Mouse (Mus musculus): ENCODE data around the gene Srrm4. TPM values are rescaled to one million over a fixed set of nuclear protein-coding genes. Genes with fewer than 3 reads are reported as not detected.

The Srrm4 gene
- total RNA-seq (2017) = not detected in 3 replicates

DNA sequence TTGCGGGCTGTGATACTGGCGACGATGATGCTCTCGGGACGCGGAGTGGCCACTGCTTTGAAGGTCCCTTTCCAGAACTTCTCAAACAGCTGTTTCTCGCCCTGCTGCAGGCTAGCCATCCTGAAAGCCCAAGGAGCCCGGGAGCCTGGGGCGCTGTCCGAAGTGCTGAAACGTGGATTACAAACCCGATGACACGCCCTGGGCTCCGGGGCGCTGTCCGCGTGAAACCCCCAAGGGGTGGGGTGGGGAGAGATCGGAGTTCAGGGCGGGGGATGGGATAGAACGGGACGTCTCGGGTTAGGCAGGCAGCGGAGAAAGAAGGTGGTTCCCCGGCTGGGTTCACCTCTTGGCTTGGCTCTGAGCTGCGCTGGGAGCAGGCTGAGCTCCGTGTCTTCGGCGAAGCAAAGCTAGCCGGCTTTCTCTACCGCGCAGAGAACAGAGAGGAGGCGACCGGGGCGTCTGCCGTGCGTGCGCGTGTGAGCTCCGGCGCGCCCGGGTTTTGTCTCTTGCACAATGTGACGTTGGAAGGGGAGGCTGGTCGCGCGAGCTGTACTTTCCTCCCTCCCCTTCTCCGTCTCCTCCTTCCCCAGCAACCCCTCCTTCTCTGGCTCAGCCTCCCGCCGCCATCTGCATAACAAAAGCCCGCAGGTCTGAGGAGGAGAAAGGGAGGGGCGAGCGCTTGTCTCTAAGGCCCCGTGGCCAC, at the start of gene Srrm4:
Gene Srrm4, minus strand, starts transcription at position 472 of the 703 bp plus-strand sequence.
- ATAC-seq (replicated peaks; ENCODE audit: insufficient number of reproducible peaks, low FRiP score, low TSS enrichment, poor library complexity, severe bottlenecking) = no peak

DNA sequence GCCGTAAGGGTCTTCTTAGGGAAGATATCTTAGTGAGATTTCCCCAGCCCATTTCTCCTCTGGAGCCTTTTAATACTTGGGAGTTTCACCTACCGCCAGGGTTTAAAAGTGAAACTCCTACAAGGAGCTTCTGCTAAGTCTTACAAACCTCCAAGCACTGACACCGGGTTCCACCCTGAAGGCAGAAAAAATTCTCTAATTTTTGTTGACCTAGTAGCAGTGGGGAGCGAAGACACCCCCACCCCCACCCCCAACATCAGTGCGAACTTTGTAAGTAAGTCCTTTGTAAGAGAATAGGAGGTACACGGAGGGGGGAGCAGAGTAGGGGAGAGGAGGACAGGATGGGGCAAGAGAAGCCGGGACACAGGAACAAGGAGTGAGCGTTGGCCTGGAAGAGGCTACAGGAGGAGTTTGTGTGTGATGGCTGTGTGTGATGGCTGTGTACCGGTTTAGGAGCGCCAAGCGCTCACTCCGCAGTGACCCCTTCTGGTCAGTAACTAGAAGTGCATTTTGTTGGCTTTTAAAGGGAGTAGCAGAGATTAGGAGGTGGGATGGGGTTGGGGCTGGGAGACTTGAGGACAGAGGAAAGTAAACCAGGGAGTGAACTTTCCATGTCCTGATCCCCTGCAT, 1.3 kb upstream of the Srrm4 start:
- ATAC-seq (replicated peaks; ENCODE audit: insufficient number of reproducible peaks, low FRiP score, low TSS enrichment, poor library complexity, severe bottlenecking) = no peak

DNA sequence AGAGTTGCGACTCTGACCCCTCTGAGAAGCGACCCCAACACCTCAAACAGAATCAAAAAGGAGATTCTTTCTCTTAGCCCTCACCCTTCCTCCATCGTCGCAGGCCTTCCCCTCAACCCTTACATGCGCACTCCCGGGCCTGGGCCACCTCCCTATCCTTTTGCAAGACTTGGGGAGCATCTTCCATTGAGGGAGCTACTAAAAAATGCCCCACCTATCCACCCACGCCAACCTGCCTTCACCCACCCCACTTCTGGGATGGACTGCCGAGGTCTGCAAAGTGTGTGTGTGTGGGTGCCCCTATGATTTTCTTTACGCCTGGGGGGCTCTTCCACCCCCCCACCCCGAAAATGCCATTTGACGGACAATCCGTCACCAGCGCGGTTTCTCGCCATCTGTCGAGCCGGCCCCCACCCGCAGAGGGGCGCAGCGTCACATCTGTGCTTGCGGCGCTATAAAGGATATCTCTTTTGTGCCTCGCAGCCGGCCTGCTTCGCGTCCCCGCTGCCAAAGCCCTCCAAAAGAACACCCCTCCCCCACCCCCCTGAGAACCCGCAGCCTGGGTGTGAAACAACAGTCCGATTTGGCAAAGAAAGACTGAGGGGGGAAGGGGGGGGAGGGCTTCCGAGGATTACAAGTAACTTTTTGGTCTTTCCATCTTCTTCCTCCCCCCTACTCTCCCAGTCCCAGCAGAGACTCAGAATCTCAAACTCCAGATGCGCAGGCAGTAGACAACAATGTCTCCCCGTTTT, 608 bp upstream of the Srrm4 start:
- no peak for ATAC-seq (replicated peaks; ENCODE audit: insufficient number of reproducible peaks, low FRiP score, low TSS enrichment, poor library complexity, severe bottlenecking)

DNA sequence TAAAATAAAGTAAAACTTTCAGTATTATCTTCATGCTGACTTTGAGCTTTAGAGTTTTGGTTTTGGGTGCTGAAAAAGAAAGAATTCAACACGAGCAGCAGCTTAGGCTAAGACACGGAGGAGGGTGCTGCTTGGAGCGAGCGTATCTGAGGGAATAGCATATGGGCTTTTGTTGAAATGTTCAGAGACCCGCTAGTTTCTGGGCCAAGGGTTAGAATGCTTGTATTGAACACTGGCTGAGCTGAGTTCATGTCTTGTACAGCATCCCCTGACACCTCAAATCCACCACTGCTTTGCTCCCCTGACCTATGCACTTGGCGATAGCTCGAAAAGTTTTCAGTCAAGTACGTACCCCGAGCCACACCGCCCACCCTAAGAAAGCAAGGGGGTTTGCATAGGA, 919 bp downstream of the Srrm4 start:
- ATAC-seq (replicated peaks; ENCODE audit: insufficient number of reproducible peaks, low FRiP score, low TSS enrichment, poor library complexity, severe bottlenecking) = no peak

DNA sequence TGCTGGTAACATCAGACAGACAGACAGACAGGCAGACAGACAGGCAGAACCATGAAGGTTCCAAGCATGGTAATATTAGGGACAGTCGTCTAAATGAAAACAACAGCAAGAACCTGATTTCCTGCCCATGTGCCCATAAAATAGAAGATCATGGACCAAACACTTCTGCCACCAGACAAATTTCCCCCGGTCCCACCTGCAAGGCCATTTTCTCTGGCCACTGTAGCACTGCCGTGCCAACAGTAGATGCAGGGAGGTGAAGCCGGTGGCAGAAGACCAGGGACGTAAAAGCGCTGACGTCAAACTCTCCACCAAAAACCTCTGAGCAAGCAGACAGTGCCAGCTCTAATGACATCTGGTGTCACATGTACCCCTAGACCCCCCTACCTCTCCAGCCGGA, 2.0 kb downstream of the Srrm4 start:
- no peak for ATAC-seq (replicated peaks; ENCODE audit: insufficient number of reproducible peaks, low FRiP score, low TSS enrichment, poor library complexity, severe bottlenecking)

DNA sequence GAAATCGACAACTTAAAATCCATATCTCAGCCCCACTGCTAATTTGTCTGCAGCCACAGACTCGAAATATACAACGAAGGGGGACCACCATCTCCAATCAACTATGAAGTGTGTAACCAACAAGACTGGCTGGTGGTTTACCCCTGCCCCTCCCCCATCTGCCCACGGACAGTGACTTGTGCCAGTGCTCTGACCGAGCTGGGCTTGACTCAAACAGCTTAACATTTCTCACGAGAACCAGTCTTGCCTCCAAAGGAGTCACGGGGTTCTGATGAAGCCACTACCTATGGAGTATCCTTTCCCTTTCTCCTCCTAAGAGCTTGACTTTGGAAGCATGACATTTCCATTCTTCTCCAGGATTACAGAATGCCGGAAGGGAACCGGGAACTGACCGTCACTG, 2.8 kb downstream of the Srrm4 start:
- ATAC-seq (replicated peaks; ENCODE audit: insufficient number of reproducible peaks, low FRiP score, low TSS enrichment, poor library complexity, severe bottlenecking) = no peak

DNA sequence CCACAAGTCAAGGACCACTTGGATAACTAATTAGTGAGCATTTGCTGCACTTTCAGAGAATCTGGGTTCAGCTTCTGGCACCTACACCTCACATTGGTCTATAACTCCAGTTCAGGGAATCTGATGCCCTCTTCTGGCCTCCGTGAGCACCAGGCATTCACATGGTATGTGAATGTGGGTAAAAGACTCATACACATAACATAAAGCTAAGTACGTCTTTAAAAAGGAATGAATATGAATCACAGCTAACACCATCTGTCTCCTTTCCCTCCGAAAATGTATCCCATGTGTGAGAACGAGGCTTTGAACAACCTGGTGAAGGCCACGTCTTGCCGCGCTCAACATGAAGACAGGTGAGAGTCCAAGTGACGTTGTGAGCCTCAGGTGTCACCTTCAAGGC, 12.1 kb downstream of the Srrm4 start:
- ATAC-seq (replicated peaks; ENCODE audit: insufficient number of reproducible peaks, low FRiP score, low TSS enrichment, poor library complexity, severe bottlenecking) = no peak

DNA sequence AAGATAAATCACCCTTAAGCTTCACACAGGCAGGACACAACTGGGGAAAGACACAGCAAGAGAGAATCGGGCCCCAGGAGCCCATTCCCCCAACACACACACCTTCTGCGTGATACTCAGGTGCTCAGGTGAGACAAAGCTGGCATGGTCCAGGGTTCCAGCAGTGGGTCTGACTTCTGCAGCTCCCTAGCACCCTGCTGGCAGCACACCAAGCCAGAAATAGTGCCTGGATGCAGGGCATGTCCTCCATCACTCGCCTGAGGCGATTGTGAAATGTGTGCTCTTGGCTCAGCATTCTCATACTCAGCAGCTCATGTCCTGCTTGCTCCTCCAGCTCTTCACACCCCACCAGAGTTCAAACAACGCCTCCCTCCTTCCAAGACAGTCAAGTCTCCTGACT, 14.5 kb downstream of the Srrm4 start:
- ATAC-seq (replicated peaks; ENCODE audit: insufficient number of reproducible peaks, low FRiP score, low TSS enrichment, poor library complexity, severe bottlenecking) = no peak

DNA sequence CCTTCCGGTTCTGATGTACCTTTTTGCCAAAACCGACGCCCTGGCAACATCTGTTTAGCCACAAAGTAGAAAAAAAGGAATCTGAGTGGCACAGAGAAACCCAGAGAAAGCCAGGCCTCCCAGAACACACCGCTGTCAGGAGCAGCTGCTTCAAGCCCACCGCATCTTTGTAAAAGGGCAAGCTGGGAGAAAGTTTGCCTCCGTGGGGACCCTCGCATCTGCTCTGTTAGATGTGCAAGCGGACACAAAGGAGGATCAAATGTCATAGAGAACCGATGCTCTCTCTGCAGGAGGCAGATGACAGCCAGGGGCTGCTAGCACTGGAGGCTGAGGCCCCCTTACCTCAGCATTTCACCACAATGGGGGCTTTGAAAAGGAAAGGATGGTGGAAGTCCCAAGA, 18.3 kb downstream of the Srrm4 start:
- ATAC-seq (replicated peaks; ENCODE audit: insufficient number of reproducible peaks, low FRiP score, low TSS enrichment, poor library complexity, severe bottlenecking) = no peak

DNA sequence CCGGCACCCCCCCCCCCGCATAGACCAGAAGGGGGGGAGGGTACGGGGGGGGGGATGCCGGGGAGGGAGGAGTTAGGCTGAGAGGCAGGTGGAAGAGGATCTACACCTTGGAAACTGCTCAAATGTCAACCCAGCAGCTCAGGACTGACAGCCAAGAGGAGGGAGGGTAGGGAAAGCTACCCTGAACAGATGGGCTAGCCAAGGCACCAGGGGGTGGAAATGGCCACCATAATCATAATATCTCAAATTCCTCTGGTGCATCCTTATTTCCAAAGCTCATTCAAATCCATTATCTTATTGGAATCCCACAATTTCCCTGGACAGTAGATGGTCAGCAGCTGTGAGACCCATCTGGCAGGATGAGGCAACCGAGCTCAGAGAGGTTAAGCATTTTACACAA, 19.7 kb downstream of the Srrm4 start:
- ATAC-seq (replicated peaks; ENCODE audit: insufficient number of reproducible peaks, low FRiP score, low TSS enrichment, poor library complexity, severe bottlenecking) = no peak

DNA sequence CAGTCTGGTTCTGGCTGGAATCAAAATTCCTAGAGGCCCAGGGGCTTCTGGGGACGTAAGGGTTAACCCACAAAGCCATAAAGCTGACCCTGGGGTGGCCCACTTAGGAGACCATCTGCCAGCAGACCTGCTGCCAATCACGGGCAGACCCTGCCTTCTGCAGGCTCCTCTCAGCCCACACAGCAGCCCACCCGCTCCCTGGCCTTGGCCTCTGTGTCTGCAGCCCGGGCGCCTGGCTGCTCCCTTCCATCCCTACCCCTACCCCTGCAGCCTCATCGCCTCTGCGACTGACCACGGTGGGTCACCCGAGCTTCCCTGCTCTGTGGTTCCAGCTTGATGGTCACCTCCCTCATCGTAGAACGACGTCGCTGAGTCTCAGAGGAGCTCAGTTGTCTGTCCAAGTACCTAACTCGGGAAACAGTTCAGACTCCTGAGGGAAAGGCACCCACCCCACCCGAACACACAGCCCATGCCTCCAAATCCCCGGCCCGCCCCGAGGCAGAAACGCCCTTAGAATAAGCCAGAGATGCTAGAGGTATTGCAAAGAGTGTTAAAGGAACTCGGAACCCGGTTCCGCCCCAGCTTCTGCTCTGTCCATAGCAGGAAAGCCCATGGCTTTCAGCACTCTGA, 20.3 kb downstream of the Srrm4 start:
- ATAC-seq (replicated peaks; ENCODE audit: insufficient number of reproducible peaks, low FRiP score, low TSS enrichment, poor library complexity, severe bottlenecking) = no peak

DNA sequence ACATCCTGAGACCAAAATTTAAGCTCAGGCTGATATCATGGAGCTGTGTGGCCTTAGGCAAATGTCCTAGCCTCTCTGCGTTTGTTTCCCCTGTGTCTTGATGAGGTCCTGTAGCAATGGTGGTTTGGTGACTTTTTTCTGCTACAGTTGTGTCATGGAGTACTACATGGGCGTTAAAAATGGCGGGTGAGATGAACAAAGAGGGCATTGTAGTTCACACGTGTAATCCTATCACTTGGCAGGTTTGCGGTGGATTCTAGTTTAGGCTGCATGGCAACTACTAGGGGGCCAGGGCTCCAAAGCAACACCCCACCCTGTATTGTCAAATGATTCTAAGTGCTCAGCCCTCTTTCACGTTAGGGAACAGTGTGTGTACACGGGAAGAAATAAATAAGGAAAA, 21.1 kb downstream of the Srrm4 start:
- ATAC-seq (replicated peaks; ENCODE audit: insufficient number of reproducible peaks, low FRiP score, low TSS enrichment, poor library complexity, severe bottlenecking) = no peak

DNA sequence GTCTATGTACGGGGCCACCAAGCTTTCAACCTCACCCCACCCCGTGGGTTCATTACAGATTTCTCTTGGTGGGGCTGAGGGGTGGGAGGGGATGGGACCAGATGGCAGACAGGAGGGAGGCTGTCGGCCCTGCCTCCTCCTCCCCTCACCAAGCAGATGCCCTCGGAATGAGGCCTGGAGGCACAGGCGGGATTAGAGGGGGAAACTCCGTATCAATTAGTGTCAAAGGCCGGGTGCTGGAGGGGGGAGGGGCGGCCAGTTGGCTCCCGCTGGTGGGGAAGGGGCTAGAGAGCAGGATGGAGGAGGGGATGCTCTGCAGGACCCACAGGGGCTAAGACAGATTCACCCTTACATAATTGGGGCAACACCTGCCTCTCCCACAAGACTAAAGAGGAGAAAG, 22.0 kb downstream of the Srrm4 start:
- ATAC-seq (replicated peaks; ENCODE audit: insufficient number of reproducible peaks, low FRiP score, low TSS enrichment, poor library complexity, severe bottlenecking) = no peak

DNA sequence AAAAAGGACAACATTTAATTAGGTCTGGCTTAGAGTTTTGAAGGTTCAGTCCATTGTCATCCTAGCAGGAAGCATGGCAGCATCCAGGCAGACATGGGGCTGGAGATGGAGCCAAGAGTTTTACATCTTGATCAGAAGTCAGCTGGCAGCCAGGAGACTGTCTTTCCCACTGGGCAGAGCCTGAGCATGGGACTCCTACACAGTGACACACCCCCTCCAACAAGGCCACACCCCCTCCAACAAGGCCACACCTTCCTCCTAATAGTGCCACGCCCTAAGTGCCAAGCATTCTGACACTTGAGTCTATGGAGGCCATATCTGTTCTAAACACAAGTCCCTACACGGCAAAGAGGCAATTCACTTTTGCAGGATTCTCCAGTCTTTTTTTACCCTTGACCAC, 23.6 kb downstream of the Srrm4 start:
- no peak for ATAC-seq (replicated peaks; ENCODE audit: insufficient number of reproducible peaks, low FRiP score, low TSS enrichment, poor library complexity, severe bottlenecking)

DNA sequence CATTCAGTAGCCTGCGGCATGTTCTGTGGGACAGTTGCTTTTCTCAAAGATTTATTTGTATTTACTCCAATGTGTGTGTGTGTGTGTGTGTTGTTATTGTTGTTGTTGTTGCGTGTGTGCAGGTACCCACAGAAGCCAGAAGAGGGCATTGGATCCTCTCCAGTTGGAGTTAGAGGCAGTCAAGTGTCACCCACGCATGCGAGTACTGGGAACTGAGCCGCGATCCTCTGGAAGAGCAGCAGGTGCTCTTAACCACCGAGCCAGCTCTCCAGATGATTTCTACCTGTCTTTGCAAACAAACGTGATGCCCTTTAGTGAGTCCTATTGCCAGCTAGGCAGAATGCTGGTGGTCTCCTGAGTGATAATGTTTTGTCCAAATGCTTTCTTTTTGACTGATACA, 24.3 kb downstream of the Srrm4 start:
- ATAC-seq (replicated peaks; ENCODE audit: insufficient number of reproducible peaks, low FRiP score, low TSS enrichment, poor library complexity, severe bottlenecking) = no peak

DNA sequence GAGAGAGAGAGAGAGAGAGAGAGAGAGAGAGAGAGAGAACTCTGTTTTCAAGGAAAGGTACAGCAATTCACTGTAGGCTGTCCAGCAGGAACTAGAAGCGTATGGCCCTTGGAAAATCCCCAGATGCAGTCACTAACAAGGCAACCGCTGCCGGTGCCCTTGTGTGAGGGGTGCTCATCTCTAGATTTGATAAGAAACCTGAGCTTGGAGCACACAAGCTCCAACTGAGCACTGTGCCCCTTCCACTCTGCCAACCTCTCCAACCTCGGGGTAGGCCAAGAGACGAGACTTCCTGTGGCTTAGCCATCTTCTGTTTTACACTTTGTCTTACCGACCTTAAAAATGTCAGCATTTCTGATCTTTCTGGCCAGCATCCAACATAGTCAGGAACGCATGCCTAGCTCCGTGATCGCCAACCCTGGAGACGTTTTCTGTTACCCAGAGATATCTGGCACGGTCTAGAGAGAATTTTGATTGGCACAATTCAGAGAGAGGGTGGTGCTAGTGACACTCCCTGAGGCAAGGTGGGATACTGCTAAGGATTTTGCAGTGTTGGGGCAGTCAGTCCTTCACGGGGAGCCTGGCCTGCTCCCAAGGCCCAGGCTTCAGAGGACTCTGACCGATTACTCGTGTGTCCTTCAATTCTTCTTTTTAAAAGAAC, 25.1 kb downstream of the Srrm4 start:
- no peak for ATAC-seq (replicated peaks; ENCODE audit: insufficient number of reproducible peaks, low FRiP score, low TSS enrichment, poor library complexity, severe bottlenecking)

DNA sequence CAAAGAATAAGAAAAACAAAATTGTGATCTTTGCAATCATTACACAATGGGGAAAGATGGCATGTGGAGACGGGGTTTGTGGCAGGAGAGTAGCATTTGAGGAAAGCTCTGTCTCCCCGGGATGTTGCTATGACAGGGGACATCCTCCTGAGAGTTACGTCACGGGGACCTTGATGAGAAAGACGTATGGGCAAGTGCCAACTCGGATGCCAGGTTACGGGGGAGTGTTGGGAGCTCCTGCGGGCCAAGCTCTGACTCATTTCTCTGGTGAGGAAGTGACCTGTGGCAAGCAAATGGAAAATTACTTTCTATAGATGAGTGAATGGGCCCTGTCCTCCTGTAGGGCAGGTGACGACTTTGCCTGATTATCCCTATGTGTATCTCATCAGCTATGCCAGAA, 26.0 kb downstream of the Srrm4 start:
- no peak for ATAC-seq (replicated peaks; ENCODE audit: insufficient number of reproducible peaks, low FRiP score, low TSS enrichment, poor library complexity, severe bottlenecking)

DNA sequence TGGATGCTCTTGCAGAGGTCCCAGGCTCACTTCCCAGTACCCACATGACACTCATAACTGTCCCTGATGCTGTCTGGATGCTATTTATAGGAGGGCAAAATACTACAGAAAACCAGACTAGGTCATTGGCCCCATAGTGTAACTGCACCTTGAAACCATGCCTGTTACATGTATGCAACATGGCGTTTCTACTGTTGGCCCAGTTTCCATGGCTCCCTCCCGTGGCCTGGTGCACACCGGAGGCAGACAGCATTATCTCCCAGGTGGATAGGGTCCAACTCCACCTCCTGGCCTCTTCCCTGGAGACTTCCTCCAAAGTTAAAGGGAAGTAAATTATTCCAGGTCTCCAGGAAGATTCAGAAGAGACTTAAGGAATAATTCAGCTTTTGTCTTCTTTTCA, 27.2 kb downstream of the Srrm4 start:
- no peak for ATAC-seq (replicated peaks; ENCODE audit: insufficient number of reproducible peaks, low FRiP score, low TSS enrichment, poor library complexity, severe bottlenecking)

DNA sequence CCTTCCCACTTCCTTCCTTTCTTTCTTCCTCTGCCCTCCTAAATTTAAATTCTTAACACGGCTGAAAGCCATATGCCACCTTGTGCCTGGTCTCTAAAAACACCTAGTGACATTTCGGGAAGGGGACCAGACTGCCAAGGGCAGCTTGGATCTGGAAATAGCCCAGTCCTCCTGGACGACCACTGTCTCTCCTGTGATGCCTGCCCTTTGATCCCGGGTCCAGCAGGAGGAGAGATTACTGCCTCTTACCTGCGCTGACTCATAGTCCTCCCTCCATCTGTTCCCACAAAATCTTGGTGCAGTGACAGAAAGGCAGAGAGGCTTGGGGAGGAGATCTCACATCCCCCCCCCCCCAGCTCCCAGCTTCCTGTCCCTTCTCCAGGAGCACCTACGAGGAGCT, 27.9 kb downstream of the Srrm4 start:
- ATAC-seq (replicated peaks; ENCODE audit: insufficient number of reproducible peaks, low FRiP score, low TSS enrichment, poor library complexity, severe bottlenecking) = no peak

Measured in monocyte, adult 5-6 weeks (primary cell).